Mouse (Mus musculus) bone marrow, adult 2 months (tissue): ENCODE measurements around the gene Sox13.

Experiments used
- CTCF ChIP-seq: fragments of 200-500 bp; IDR thresholded peaks from 2 replicates; pipeline ENCODE4 v1.5.1; 2011; ENCODE audit warnings: low read length, control low read depth; ENCODE audit not compliant: control insufficient read depth, insufficient read depth
- POLR2A ChIP-seq: fragments of 200-500 bp; IDR thresholded peaks from 2 replicates; pipeline ENCODE4 v1.6.1; 2011; ENCODE audit warnings: low read depth, mild to moderate bottlenecking, control low read depth, low read length, borderline replicate concordance; ENCODE audit not compliant: control insufficient read depth

- TF ChIP-seq CTCF (no peak), POLR2A (no peak)
These were observed 56.3 kb downstream of the Sox13 start for GRCm38 (mm10) chr1:133367606-133368488.
